Mouse (Mus musculus): ENCODE measurements at regions not wholly inside any gene's neighbourhood (a gene's known extent, or its start where the extent isn't known, plus 50 kb on each side); places are given as distances from the start of the nearest gene placed in this dataset.

- no peak for DNase-seq (ENCODE audit: low spot score in 2 of 2)
These were observed 147.4 kb downstream of the Dmrta2 start for GRCm38 (mm10) chr4:110125067-110125784.

- DNase-seq (ENCODE audit: low spot score in 2 of 2), result no peak
These were observed 150.2 kb downstream of the Dmrta2 start for GRCm38 (mm10) chr4:110127941-110128520.

GRCm38 (mm10) chr4:110128918-110129317 lies 151.1 kb downstream of the Dmrta2 start:
- DNase-seq (ENCODE audit: low spot score in 2 of 2), result no peak

- no peak for DNase-seq (ENCODE audit: low spot score in 2 of 2)
These were observed 151.7 kb downstream of the Dmrta2 start for GRCm38 (mm10) chr4:110129518-110129917.

- DNase-seq (ENCODE audit: low spot score in 2 of 2), result no peak
These were observed 154.2 kb downstream of the Dmrta2 start for GRCm38 (mm10) chr4:110132061-110132460.

GRCm38 (mm10) chr4:110134036-110134435 lies 156.2 kb downstream of the Dmrta2 start:
- DNase-seq (ENCODE audit: low spot score in 2 of 2), result no peak

- no peak for DNase-seq (ENCODE audit: low spot score in 2 of 2)
These were observed 167.4 kb downstream of the Dmrta2 start for GRCm38 (mm10) chr4:110145229-110145628.

GRCm38 (mm10) chr4:110152103-110152946 lies 174.5 kb downstream of the Dmrta2 start:
- DNase-seq (ENCODE audit: low spot score in 2 of 2), result no peak
